Mouse (Mus musculus): Measurements from ENCODE around the gene Krt7. TPM values are rescaled to one million over a fixed set of nuclear protein-coding genes. Genes with fewer than 3 reads are reported as not detected.

Gene Krt7
- 1.4 and 4.1 TPM in 2 replicates for polyA plus RNA-seq (2012; rRNA removed)

GRCm38 (mm10) chr15:101410775-101411174, at the start of gene Krt7:
Gene Krt7, plus strand, starts transcription at chr15:101411043.
- no peak for TF ChIP-seq POLR2A (IDR thresholded peaks at IDR 0.05; ENCODE audit: borderline replicate concordance, extremely low read depth, insufficient read depth, insufficient read length, poor library complexity, severe bottlenecking)
- TF ChIP-seq CTCF (IDR thresholded peaks at IDR 0.05; ENCODE audit: borderline replicate concordance, extremely low read depth, insufficient read depth, insufficient read length), result no peak
- no peak for DNase-seq (ENCODE audit: low read depth)

- TF ChIP-seq POLR2A (IDR thresholded peaks at IDR 0.05; ENCODE audit: borderline replicate concordance, extremely low read depth, insufficient read depth, insufficient read length, poor library complexity, severe bottlenecking) (no peak), CTCF (IDR thresholded peaks at IDR 0.05; ENCODE audit: borderline replicate concordance, extremely low read depth, insufficient read depth, insufficient read length) (no peak)
- DNase-seq (ENCODE audit: low read depth), result no peak
Measured at GRCm38 (mm10) chr15:101362393-101363010, 48.3 kb upstream of the Krt7 start.

DNA sequence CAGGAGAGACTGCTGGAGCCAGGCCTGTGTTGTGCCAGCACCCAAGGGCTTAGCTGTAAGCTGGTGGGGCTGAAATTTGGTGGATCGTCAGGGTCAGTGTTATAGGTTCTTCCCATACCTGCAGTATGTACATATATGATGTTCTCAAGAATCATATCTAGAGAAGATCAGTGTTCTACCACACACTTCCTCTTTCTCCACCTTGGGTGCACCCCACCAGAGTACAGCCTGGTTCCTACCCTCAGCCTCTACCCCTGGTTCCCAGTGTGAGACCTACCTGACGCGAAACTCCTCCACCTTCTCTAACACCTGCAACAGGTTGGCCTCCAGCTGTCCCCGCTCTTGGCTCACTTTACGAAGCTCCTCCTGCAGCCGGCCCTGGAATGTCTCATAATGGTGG, 46.9 kb upstream of the Krt7 start:
- TF ChIP-seq POLR2A (IDR thresholded peaks at IDR 0.05; ENCODE audit: borderline replicate concordance, extremely low read depth, insufficient read depth, insufficient read length, poor library complexity, severe bottlenecking), result no peak
- TF ChIP-seq CTCF (IDR thresholded peaks at IDR 0.05; ENCODE audit: borderline replicate concordance, extremely low read depth, insufficient read depth, insufficient read length), result no peak
- no peak for DNase-seq (ENCODE audit: low read depth)

- no peak for DNase-seq (ENCODE audit: low read depth)
- TF ChIP-seq CTCF (IDR thresholded peaks at IDR 0.05; ENCODE audit: borderline replicate concordance, extremely low read depth, insufficient read depth, insufficient read length), result no peak
- TF ChIP-seq POLR2A (IDR thresholded peaks at IDR 0.05; ENCODE audit: borderline replicate concordance, extremely low read depth, insufficient read depth, insufficient read length, poor library complexity, severe bottlenecking), result no peak
Measured at GRCm38 (mm10) chr15:101364425-101364824, 46.4 kb upstream of the Krt7 start.

- TF ChIP-seq POLR2A (IDR thresholded peaks at IDR 0.05; ENCODE audit: borderline replicate concordance, extremely low read depth, insufficient read depth, insufficient read length, poor library complexity, severe bottlenecking) (no peak), CTCF (IDR thresholded peaks at IDR 0.05; ENCODE audit: borderline replicate concordance, extremely low read depth, insufficient read depth, insufficient read length) (no peak)
Measured at GRCm38 (mm10) chr15:101364891-101365671, 45.8 kb upstream of the Krt7 start.

GRCm38 (mm10) chr15:101365721-101366120, 45.1 kb upstream of the Krt7 start:
- no peak for DNase-seq (ENCODE audit: low read depth)
- TF ChIP-seq CTCF (IDR thresholded peaks at IDR 0.05; ENCODE audit: borderline replicate concordance, extremely low read depth, insufficient read depth, insufficient read length) (no peak), POLR2A (IDR thresholded peaks at IDR 0.05; ENCODE audit: borderline replicate concordance, extremely low read depth, insufficient read depth, insufficient read length, poor library complexity, severe bottlenecking) (no peak)

More at GRCm38 (mm10) chr15:101364891-101365671, 45.8 kb upstream of the Krt7 start:
- DNase-seq (ENCODE audit: low read depth), result no peak

GRCm38 (mm10) chr15:101366482-101366881, 44.4 kb upstream of the Krt7 start:
- no peak for DNase-seq (ENCODE audit: low read depth)
- no peak for TF ChIP-seq POLR2A (IDR thresholded peaks at IDR 0.05; ENCODE audit: borderline replicate concordance, extremely low read depth, insufficient read depth, insufficient read length, poor library complexity, severe bottlenecking)
- no peak for TF ChIP-seq CTCF (IDR thresholded peaks at IDR 0.05; ENCODE audit: borderline replicate concordance, extremely low read depth, insufficient read depth, insufficient read length)

DNA sequence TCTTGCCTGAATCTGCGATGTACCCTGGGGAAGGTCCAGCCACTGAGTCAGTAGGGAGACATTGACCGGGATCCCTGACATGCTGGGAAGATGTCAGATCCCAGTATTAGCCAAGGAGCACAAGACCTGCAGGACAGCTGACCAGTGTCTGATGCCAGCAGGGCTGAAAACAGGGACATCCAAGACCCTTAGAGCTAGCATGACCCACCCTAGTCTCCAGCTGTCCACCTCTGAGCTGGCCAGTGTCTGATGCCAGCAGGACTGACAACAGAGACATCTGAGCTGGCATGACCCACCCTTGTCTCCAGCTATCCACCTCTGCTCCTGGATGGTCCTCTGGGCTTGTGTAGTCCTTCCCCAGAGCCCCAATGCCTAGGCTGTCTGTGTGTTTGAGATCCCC, 43.9 kb upstream of the Krt7 start:
- no peak for DNase-seq (ENCODE audit: low read depth)
- TF ChIP-seq CTCF (IDR thresholded peaks at IDR 0.05; ENCODE audit: borderline replicate concordance, extremely low read depth, insufficient read depth, insufficient read length) (no peak), POLR2A (IDR thresholded peaks at IDR 0.05; ENCODE audit: borderline replicate concordance, extremely low read depth, insufficient read depth, insufficient read length, poor library complexity, severe bottlenecking) (no peak)

- TF ChIP-seq CTCF (IDR thresholded peaks at IDR 0.05; ENCODE audit: borderline replicate concordance, extremely low read depth, insufficient read depth, insufficient read length) (no peak), POLR2A (IDR thresholded peaks at IDR 0.05; ENCODE audit: borderline replicate concordance, extremely low read depth, insufficient read depth, insufficient read length, poor library complexity, severe bottlenecking) (no peak)
- DNase-seq (ENCODE audit: low read depth), result no peak
Measured at GRCm38 (mm10) chr15:101367497-101367896, 43.3 kb upstream of the Krt7 start.

GRCm38 (mm10) chr15:101368015-101368414, 42.8 kb upstream of the Krt7 start:
- no peak for DNase-seq (ENCODE audit: low read depth)
- TF ChIP-seq POLR2A (IDR thresholded peaks at IDR 0.05; ENCODE audit: borderline replicate concordance, extremely low read depth, insufficient read depth, insufficient read length, poor library complexity, severe bottlenecking) (no peak), CTCF (IDR thresholded peaks at IDR 0.05; ENCODE audit: borderline replicate concordance, extremely low read depth, insufficient read depth, insufficient read length) (no peak)

GRCm38 (mm10) chr15:101368502-101369381, 42.1 kb upstream of the Krt7 start:
- no peak for TF ChIP-seq CTCF (IDR thresholded peaks at IDR 0.05; ENCODE audit: borderline replicate concordance, extremely low read depth, insufficient read depth, insufficient read length)
- TF ChIP-seq POLR2A (IDR thresholded peaks at IDR 0.05; ENCODE audit: borderline replicate concordance, extremely low read depth, insufficient read depth, insufficient read length, poor library complexity, severe bottlenecking), result no peak
- DNase-seq (ENCODE audit: low read depth), result no peak

Measured in brain, embryonic 14.5 days (tissue).